Mouse (Mus musculus) intestine, postnatal 0 days (tissue): Measurements from ENCODE around the gene Rgs4. TPM values are rescaled to one million over a fixed set of nuclear protein-coding genes. Genes with fewer than 3 reads are reported as not detected.

Source experiments
- ATAC-seq: fragments of 200-750 bp; cut with Nextera tagmentation; 2 replicates; pipeline ENCODE4 v1.8.0; 2017; ENCODE audit warnings: mild to moderate bottlenecking, moderate TSS enrichment, moderate library complexity
- H3K27ac ChIP-seq: fragments of 300-500 bp; sonication (generic); 2 replicates; pipeline ENCODE4 v1.5.1; 2014; ENCODE audit warnings: mild to moderate bottlenecking, low read depth, low read length, moderate library complexity
- H3K27me3 ChIP-seq: fragments of 300-500 bp; sonication (generic); replicated peaks from 2 replicates; pipeline ENCODE4 v1.6.1; 2014; ENCODE audit warnings: low read length, mixed read lengths; ENCODE audit not compliant: control insufficient read depth, insufficient read depth
- H3K36me3 ChIP-seq: fragments of 300-500 bp; sonication (generic); 2 replicates; pipeline ENCODE4 v1.6.1; 2014; ENCODE audit warnings: mild to moderate bottlenecking, moderate library complexity; ENCODE audit not compliant: control insufficient read depth, insufficient read depth
- H3K4me1 ChIP-seq: fragments of 300-500 bp; sonication (generic); replicated peaks from 2 replicates; pipeline ENCODE4 v1.6.1; 2014; ENCODE audit warnings: antibody characterized with exemption, low read length, mixed read lengths; ENCODE audit not compliant: control insufficient read depth, insufficient read depth
- H3K4me2 ChIP-seq: fragments of 300-500 bp; sonication (generic); replicated peaks from 2 replicates; pipeline ENCODE4 v1.6.1; 2014; ENCODE audit warnings: low read depth, mild to moderate bottlenecking, moderate library complexity
- H3K4me3 ChIP-seq: fragments of 300-500 bp; sonication (generic); 2 replicates; pipeline ENCODE4 v1.5.1; 2014; ENCODE audit warnings: low read depth, low read length
- H3K9ac ChIP-seq: fragments of 300-500 bp; sonication (generic); 2 replicates; pipeline ENCODE4 v1.6.1; 2014; ENCODE audit warnings: mild to moderate bottlenecking, low read depth, low read length
- H3K9me3 ChIP-seq: fragments of 300-500 bp; sonication (generic); 2 replicates; pipeline ENCODE4 v1.6.1; 2016; ENCODE audit warnings: mixed run types; ENCODE audit not compliant: control insufficient read depth
- CTCF ChIP-seq: sonication (generic); IDR thresholded peaks from 2 replicates; pipeline ENCODE4 v1.5.1; 2016; ENCODE audit warnings: low read depth, mild to moderate bottlenecking, control low read depth, antibody characterized with exemption, moderate library complexity
- WGBS: fragments of 180-500 bp; shearing (Covaris S2); extraction: QIAGEN DNeasy Blood & Tissue Kit; methylation state at CpG from one replicate; pipeline ENCODE4 v1.1.7; 2014; 5-methylcytosine and 5-hydroxymethylcytosine counted together
- polyA plus RNA-seq: library from polyadenylated mRNA; unstranded; fragments of >200 nt; fragmentation: Nextera tagmentation; extraction: Ambion mirVana; gene quantifications from 2 replicates; pipeline ENCODE4 v1.2.1, GENCODE M21; 2015

Rgs4 gene
- 13.8 and 13.9 TPM in 2 replicates for polyA plus RNA-seq

- TF ChIP-seq CTCF: no peak
- no peaks in the 10 kb centered on the region for H3K4me1 ChIP-seq
- peak within 1 kb of the TSS; percentile 34 for H3K4me3 ChIP-seq
- H3K27ac ChIP-seq: no peak within 1 kb of the TSS
- WGBS: under 1% methylated on average over 16 of the region's 16 CpGs
- no peaks in the 10 kb centered on the region for H3K9me3 ChIP-seq
- peaks cover 6% of the 10 kb centered on the region; the same call in 1 of the 2 replicates for H3K27me3 ChIP-seq
- 0 out of 2 replicates have a peak, but pooled peaks have one; percentile 19 for ATAC-seq
- peak within 1 kb of the TSS; percentile 57 for H3K4me2 ChIP-seq
- H3K36me3 ChIP-seq: no peaks in the 10 kb centered on the region
- 0 out of 2 replicates have a peak within 1 kb of the TSS, but pooled peaks have one; percentile 26 for H3K9ac ChIP-seq
These were observed at the start of gene Rgs4 for GRCm38 (mm10) chr1:169747473-169747872. Rgs4 (minus strand) TSS chr1:169747642.

- no peak for TF ChIP-seq CTCF
- 90% methylated on average over 5 of the region's 5 CpGs for WGBS
- Histone ChIP-seq H3K4me3 (no peak overlapping the region), H3K9ac (no peak overlapping the region), H3K9me3 (no peaks in the 10 kb centered on the region), H3K4me1 (no peaks in the 10 kb centered on the region), H3K4me2 (no peak overlapping the region), H3K27me3 (no peaks in the 10 kb centered on the region), H3K27ac (no peak overlapping the region), H3K36me3 (no peaks in the 10 kb centered on the region)
- no peak for ATAC-seq
These were observed 45.0 kb upstream of the Rgs4 start for GRCm38 (mm10) chr1:169792437-169792836.

GRCm38 (mm10) chr1:169785981-169786380 lies 38.5 kb upstream of the Rgs4 start:
- 87% methylated on average over 3 of the region's 3 CpGs for WGBS
- H3K4me1 ChIP-seq: no peaks in the 10 kb centered on the region

GRCm38 (mm10) chr1:169776566-169776965 lies 29.1 kb upstream of the Rgs4 start:
- TF ChIP-seq CTCF: no peak
- Histone ChIP-seq H3K36me3 (no peaks in the 10 kb centered on the region), H3K4me2 (no peak overlapping the region), H3K27me3 (no peaks in the 10 kb centered on the region), H3K9me3 (no peaks in the 10 kb centered on the region), H3K4me3 (no peak overlapping the region), H3K4me1 (no peaks in the 10 kb centered on the region), H3K27ac (no peak overlapping the region), H3K9ac (no peak overlapping the region)
- no peak for ATAC-seq
- WGBS: 76% methylated on average over 7 of the region's 7 CpGs

More at GRCm38 (mm10) chr1:169785981-169786380, 38.5 kb upstream of the Rgs4 start:
- Histone ChIP-seq H3K9me3 (no peaks in the 10 kb centered on the region), H3K27me3 (no peaks in the 10 kb centered on the region), H3K27ac (no peak overlapping the region), H3K36me3 (no peaks in the 10 kb centered on the region), H3K9ac (no peak overlapping the region), H3K4me2 (no peak overlapping the region), H3K4me3 (no peak overlapping the region)
- TF ChIP-seq CTCF: no peak
- no peak for ATAC-seq

GRCm38 (mm10) chr1:169764619-169764955 lies 17.1 kb upstream of the Rgs4 start:
- 85% methylated on average over 2 of the region's 2 CpGs for WGBS
- Histone ChIP-seq H3K4me3 (no peak overlapping the region), H3K27me3 (no peaks in the 10 kb centered on the region), H3K4me2 (no peak overlapping the region), H3K36me3 (no peaks in the 10 kb centered on the region), H3K9me3 (no peaks in the 10 kb centered on the region), H3K9ac (no peak overlapping the region), H3K4me1 (no peaks in the 10 kb centered on the region), H3K27ac (no peak overlapping the region)
- no peak for ATAC-seq
- no peak for TF ChIP-seq CTCF

GRCm38 (mm10) chr1:169763858-169764618 lies 16.6 kb upstream of the Rgs4 start:
- H3K36me3 ChIP-seq: no peaks in the 10 kb centered on the region
- no peak for ATAC-seq
- no peak overlapping the region for H3K4me2 ChIP-seq
- H3K27ac ChIP-seq: no peak overlapping the region
- H3K4me1 ChIP-seq: no peaks in the 10 kb centered on the region
- H3K9me3 ChIP-seq: no peaks in the 10 kb centered on the region
- 85% methylated on average over 9 of the region's 9 CpGs for WGBS
- no peak overlapping the region for H3K9ac ChIP-seq
- TF ChIP-seq CTCF: no peak
- no peak overlapping the region for H3K4me3 ChIP-seq
- no peaks in the 10 kb centered on the region for H3K27me3 ChIP-seq
